29 mouse cellular contexts compared by ENCODE assay signal in the genomic region with DNA sequence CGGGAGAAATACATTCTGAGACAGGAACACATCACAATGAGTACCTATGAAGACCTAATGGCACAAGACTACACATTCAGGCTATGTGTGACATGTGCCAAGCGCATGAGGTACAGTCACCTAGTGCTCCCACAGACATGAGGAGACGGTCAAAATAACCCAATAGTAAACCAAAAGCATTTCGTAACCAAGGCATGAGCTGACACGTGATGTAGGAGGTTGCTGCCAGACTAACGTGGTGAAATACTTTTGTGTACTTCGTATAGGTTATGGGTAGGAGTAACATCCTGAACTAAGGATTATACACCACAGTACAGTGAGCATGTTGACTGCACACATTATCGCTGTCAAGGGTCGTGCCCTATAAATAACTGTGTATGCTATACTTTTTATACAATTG.
DNase-seq lines count a peak whose midpoint lies in the region; ATAC-seq and TF ChIP-seq lines count a peak whose summit lies in the region.
"Had no signal": no experiment of that assay in that cellular context is flagged by ENCODE, and none has a peak within 500 bp of the region (broad histone marks: within the 10 kb centered on the region; RNA-seq: fewer than 3 reads in every experiment).

No protein-coding gene starts in this region.

- no peak for TF ChIP-seq CTCF in left cerebral cortex, adult 2 months (IDR thresholded peaks at IDR 0.05)
- no peak for TF ChIP-seq CTCF in stomach, postnatal 0 days (IDR thresholded peaks at IDR 0.05; ENCODE audit: low read depth)

- H3K27ac ChIP-seq in left cerebral cortex, adult 2 months = peak overlapping the region; percentile 71
- no peak overlapping the region for H3K27ac ChIP-seq in stomach, postnatal 0 days (replicated peaks)
- H3K27ac ChIP-seq: gastrocnemius, adult 2 months; intestine, embryonic 15.5 days; limb, embryonic 13.5 days; neural tube, embryonic 12.5 days had no signal

- no peaks in the 10 kb centered on the region; the same call in 1 of the 2 replicates for H3K4me1 ChIP-seq in stomach, postnatal 0 days (replicated peaks; ENCODE audit: control insufficient read depth, insufficient read depth)

- no peak overlapping the region for H3K4me2 ChIP-seq in stomach, postnatal 0 days (replicated peaks; ENCODE audit: low read depth)
- H3K4me2 ChIP-seq: intestine, embryonic 15.5 days; limb, embryonic 13.5 days; midbrain, embryonic 11.5 days; neural tube, embryonic 12.5 days had no signal

- peak; percentile 47 for ATAC-seq in monocyte, adult 5-6 weeks (replicated peaks; ENCODE audit: insufficient number of reproducible peaks, low FRiP score, low TSS enrichment, poor library complexity, severe bottlenecking)
- ATAC-seq in stomach, postnatal 0 days (ENCODE audit: low FRiP score, low TSS enrichment) = no peak
- ATAC-seq: forebrain, embryonic 14.5 days; hindbrain, embryonic 16.5 days; intestine, embryonic 15.5 days; lung, postnatal 0 days; midbrain, embryonic 16.5 days had no signal

- peaks cover 22% of the 10 kb centered on the region for H3K36me3 ChIP-seq in stomach, postnatal 0 days (ENCODE audit: control insufficient read depth, insufficient read depth, low read length)
- H3K36me3 ChIP-seq: intestine, embryonic 15.5 days had no signal

- H3K4me3 ChIP-seq in left cerebral cortex, adult 2 months = no peak overlapping the region
- no peak overlapping the region for H3K4me3 ChIP-seq in stomach, postnatal 0 days (ENCODE audit: low read depth, low read length)
- H3K4me3 ChIP-seq: erythroblast, embryonic 14.5 days; gastrocnemius, adult 2 months; intestine, embryonic 15.5 days; limb, embryonic 13.5 days; myocyte; neural tube, embryonic 12.5 days had no signal

- DNase-seq in left cerebral cortex, adult 2 months (ENCODE audit: extremely low spot score in 1 of 2, low spot score in 2 of 2) = no peak
- DNase-seq in left cerebral cortex, adult 9 months (ENCODE audit: low spot score in 2 of 2) = no peak
- DNase-seq in 416B (ENCODE audit: low read depth) = peak; percentile 59
- peak; percentile 95 for DNase-seq in gonadal fat pad, adult 2 months (ENCODE audit: low read depth)
- no peak for DNase-seq in testis, postnatal 10 days (ENCODE audit: low spot score)
- no peak for DNase-seq in stomach, postnatal 0 days (ENCODE audit: low spot score)
- DNase-seq: adrenal gland, adult 2 months; adrenal gland, postnatal 36 days; B cell, adult 2 months; cerebellum, adult 18-20 months; cerebellum, postnatal 10 days; gastrocnemius, adult 2 months; gastrocnemius, postnatal 36 days; kidney, adult 8-10 months; kidney, postnatal 10 days; lung, adult 18-20 months; right cerebral cortex, postnatal 4 days; thymus, postnatal 4 days had no signal

- no peaks in the 10 kb centered on the region for H3K27me3 ChIP-seq in stomach, postnatal 0 days (ENCODE audit: control insufficient read depth, insufficient read depth, low read length)
- H3K27me3 ChIP-seq: intestine, embryonic 15.5 days; neural tube, embryonic 12.5 days had no signal

- no peak overlapping the region for H3K9ac ChIP-seq in stomach, postnatal 0 days (ENCODE audit: low read length)
- H3K9ac ChIP-seq: intestine, embryonic 15.5 days; limb, embryonic 13.5 days; neural tube, embryonic 12.5 days had no signal

- intact Hi-C loops in left cerebral cortex, adult 2 months (cut with DNase I) = no loop called here

- 77% methylated on average over 9 of the region's 9 CpGs for WGBS in stomach, postnatal 0 days

- H3K9me3 ChIP-seq in stomach, postnatal 0 days (ENCODE audit: control insufficient read depth, low read length) = no peaks in the 10 kb centered on the region
- H3K9me3 ChIP-seq: intestine, embryonic 15.5 days; limb, embryonic 13.5 days; neural tube, embryonic 12.5 days had no signal

- TF ChIP-seq EP300 in stomach, postnatal 0 days (optimal IDR thresholded peaks at IDR 0.05) = no peak

Comparison
In these comparisons a context has a peak if more than half of its experiments do, and no peak if none do; other contexts are left out.
1. DNase-seq: peak in 416B (single experiment) and gonadal fat pad, adult 2 months (single experiment); none in left cerebral cortex, adult 2 months (0 of 2), left cerebral cortex, adult 9 months (0 of 2), testis, postnatal 10 days (single experiment) and stomach, postnatal 0 days (single experiment).